Mouse (Mus musculus) inflammation-experienced regulatory T-cells (primary cell): ENCODE data around the gene Dusp22. TPM values are rescaled to one million over a fixed set of nuclear protein-coding genes. Genes with fewer than 3 reads are reported as not detected.

Source experiments
- polyA plus RNA-seq, 2 experiments: library from polyadenylated mRNA; unstranded; fragments of 100-300 nt; shearing (Covaris generic); gene quantifications; one replicate each; pipeline ENCODE4 v1.2.1; 2017

Dusp22 gene
- polyA plus RNA-seq = 1 to 10 TPM; 9.2 to 9.9 TPM

DNA sequence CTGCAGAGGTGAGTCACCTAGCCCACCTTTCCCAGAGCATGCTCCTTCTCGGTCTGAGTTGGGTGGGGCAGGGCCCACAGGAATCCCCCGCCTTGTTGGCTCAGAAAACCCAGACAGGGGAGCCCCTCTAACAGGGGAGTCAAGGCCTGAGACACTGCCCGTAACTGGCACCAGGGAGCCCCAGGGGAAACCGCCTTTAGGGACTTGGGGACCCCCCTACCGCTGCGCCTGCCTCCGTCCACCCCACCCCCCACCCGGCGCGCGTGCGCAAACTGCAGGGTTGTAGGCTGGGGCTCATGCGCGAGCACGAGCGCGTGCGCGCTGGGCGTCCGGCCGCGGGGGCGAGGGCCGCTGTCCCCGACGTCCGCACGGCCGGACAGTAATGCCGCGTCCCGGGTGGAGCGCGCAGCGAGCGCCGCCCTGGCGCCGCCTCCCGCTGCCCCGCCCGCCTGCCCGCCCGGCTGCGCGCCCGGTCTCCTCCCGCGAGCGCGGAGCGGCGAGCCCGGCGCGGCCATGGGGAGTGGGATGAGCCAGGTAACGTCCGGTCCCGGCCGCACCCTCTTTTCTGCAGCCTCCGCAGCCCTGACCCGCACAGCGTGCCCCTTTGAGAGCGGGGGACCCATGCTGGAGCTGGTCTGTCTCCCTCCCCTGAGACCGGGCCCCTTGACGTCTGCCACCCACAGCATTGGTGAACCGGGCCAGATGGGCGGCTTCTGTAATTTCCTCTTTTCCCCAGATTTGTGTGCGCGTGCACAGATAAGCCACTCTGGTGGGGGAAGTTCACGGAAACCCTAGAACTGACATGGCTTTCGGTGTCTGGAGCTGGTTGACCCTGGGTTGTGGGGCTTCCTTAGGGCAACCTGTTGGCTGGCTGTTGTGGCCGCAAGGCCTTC lies at the start of gene Dusp22:
Gene Dusp22, plus strand, starts transcription at position 387 of the 893 bp plus-strand sequence.

DNA sequence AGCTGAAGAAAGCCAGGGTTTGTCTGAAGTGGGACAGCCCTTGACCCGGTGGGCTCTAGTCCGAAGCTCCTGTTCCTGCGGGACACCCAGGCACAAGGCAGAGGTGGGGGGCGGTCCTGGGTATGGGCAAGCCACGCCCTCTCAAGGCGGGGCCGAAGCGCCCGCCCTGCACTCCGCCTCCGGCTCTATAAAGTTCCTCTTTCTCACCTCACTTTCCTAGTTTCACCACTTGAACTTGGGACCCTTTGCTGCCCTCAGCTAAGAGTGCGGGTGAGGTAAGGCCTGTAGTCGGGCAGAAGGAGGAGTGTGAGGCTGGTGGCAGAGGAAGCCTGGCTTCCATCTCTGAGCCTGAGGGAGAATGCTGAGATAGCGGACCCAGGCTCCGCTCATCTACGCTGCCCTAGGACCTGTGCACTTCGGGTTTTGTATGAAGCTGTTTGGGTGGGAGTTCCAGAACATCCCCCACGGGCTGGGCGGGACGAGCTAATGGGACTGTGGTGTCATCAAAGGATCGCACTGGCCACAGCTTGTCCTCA lies 89.3 kb downstream of the Dusp22 start, which contains the start of gene Irf4:
Gene Irf4, plus strand, starts transcription at position 206 of the 536 bp plus-strand sequence.

Other genes starting within 250 kb of the Dusp22 start
- 100 to 1,000 TPM; 116 to 132 TPM for gene Uqcrfs1, start 114.6 kb upstream of the Dusp22 start, polyA plus RNA-seq
- 10 to 100 TPM in 1 of 2 experiments, 1 to 10 TPM in 1; 6.2 to 26.0 TPM for gene Irf4, start 89.2 kb downstream of the Dusp22 start, polyA plus RNA-seq